Mouse (Mus musculus) limb, embryonic 12.5 days (tissue): ENCODE measurements around the gene Tmem198. TPM values are rescaled to one million over a fixed set of nuclear protein-coding genes. Genes with fewer than 3 reads are reported as not detected.

Experiments
- ATAC-seq: fragments of 200-750 bp; cut with Nextera tagmentation; 2 replicates; pipeline ENCODE4 v1.8.0; 2017; ENCODE audit warnings: low read depth, moderate TSS enrichment; ENCODE audit not compliant: insufficient number of reproducible peaks, insufficient read depth, low FRiP score, low TSS enrichment
- H3K27ac ChIP-seq: fragments of 300-500 bp; sonication (generic); 2 replicates; pipeline ENCODE4 v1.5.1; 2016; ENCODE audit warnings: mild to moderate bottlenecking, moderate library complexity
- H3K27me3 ChIP-seq: fragments of 300-500 bp; sonication (generic); 2 replicates; pipeline ENCODE4 v1.6.1; 2016; ENCODE audit warnings: mild to moderate bottlenecking, moderate library complexity
- H3K36me3 ChIP-seq: fragments of 300-500 bp; sonication (generic); 2 replicates; pipeline ENCODE4 v1.6.1; 2016; ENCODE audit warnings: mild to moderate bottlenecking, moderate library complexity
- H3K4me1 ChIP-seq: fragments of 300-500 bp; sonication (generic); replicated peaks from 2 replicates; pipeline ENCODE4 v1.6.1; 2016
- H3K4me2 ChIP-seq: fragments of 300-500 bp; sonication (generic); 2 replicates; pipeline ENCODE4 v1.6.1; 2016; ENCODE audit warnings: mild to moderate bottlenecking, moderate library complexity
- H3K4me3 ChIP-seq: fragments of 300-500 bp; sonication (generic); replicated peaks from 2 replicates; pipeline ENCODE4 v1.5.1; 2016; ENCODE audit warnings: mild to moderate bottlenecking
- H3K9ac ChIP-seq: fragments of 300-500 bp; sonication (generic); replicated peaks from 2 replicates; pipeline ENCODE4 v1.6.1; 2016; ENCODE audit warnings: mild to moderate bottlenecking, moderate library complexity
- H3K9me3 ChIP-seq: fragments of 300-500 bp; sonication (generic); 2 replicates; pipeline ENCODE4 v1.6.1; 2016; ENCODE audit warnings: mild to moderate bottlenecking, moderate library complexity
- WGBS: fragments of 180-500 bp; shearing (Covaris S2); methylation state at CpG from one replicate; pipeline ENCODE4 v1.1.7; 2016; 5-methylcytosine and 5-hydroxymethylcytosine counted together
- polyA plus RNA-seq: library from polyadenylated mRNA; unstranded; fragments of >200 nt; fragmentation: Nextera tagmentation; extraction: Ambion mirVana; gene quantifications from 2 replicates; pipeline ENCODE4 v1.2.1, GENCODE M21; 2016

Gene Tmem198
- polyA plus RNA-seq, 1 experiment from 2014 or later = 0.36 TPM

DNA sequence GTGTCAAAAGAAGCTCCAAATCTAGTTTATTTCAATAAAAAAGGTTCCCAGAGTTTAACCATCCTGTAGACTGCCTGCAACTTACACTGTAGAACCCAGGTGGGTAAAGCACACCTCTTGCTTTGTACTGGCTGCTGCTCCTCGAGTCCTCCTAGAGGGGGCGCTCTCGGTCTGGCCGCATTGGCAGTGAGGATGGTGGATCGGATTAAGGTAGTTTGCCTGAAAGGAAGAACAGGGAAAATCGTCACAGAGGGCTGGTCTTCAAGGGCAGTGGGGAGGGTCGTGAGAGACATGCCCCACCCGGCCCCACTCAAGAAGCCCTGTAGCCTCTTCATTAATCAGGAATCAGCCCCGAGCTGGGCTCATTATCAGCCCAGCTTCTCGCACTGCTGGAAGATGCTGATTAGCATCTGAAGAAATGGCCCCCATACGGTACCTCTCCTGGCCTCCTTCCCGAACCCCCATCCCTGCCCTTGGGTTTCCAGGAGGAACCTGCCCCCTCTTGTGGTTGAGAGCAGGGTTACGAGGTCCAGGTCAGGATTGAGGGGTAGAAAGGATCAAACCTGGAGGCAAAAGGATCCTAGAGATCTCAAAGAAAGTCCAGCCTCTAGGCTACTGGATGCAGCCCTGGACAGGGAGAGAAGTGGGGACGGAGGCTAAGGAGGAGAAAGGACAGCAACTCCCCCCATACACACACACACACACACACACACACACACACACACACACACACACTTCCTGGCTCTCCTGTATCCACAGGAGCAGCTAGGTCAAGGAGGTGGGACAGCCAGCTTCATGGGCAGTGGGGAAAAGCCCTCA is 22.4 kb upstream of the Tmem198 start:
- H3K4me3 ChIP-seq = no peak overlapping the region
- no peak overlapping the region for H3K9ac ChIP-seq
- peaks cover 85% of the 10 kb centered on the region for H3K27me3 ChIP-seq
- no peak for ATAC-seq
- WGBS = 6% methylated on average over 13 of the region's 14 CpGs
- no peaks in the 10 kb centered on the region for H3K9me3 ChIP-seq
- H3K36me3 ChIP-seq = no peaks in the 10 kb centered on the region
- no peak overlapping the region for H3K27ac ChIP-seq
- no peak overlapping the region for H3K4me2 ChIP-seq
- H3K4me1 ChIP-seq = peaks cover 64% of the 10 kb centered on the region

DNA sequence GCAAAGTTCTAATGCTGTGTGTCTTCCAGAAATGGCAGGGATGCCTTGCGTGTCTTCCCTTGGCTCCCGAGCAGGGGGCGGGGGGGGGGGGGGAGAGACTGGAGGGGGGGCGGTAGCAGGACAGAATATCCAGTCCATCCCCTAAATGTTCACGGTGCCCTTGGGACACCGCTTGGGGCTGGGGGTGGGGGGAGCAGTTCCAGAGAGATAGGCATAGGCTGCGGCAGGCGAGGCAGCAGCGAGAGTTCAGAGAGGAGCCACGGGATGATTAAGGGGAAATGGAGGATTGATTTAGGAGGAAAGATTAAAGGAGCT is 21.7 kb upstream of the Tmem198 start:
- no peak overlapping the region for H3K9ac ChIP-seq
- peaks cover 82% of the 10 kb centered on the region for H3K27me3 ChIP-seq
- WGBS = under 1% methylated on average over 10 of the region's 10 CpGs
- no peaks in the 10 kb centered on the region for H3K36me3 ChIP-seq
- H3K27ac ChIP-seq = no peak overlapping the region
- peaks cover 64% of the 10 kb centered on the region for H3K4me1 ChIP-seq
- no peaks in the 10 kb centered on the region for H3K9me3 ChIP-seq
- peak overlapping the region; percentile 60 for H3K4me2 ChIP-seq
- no peak for ATAC-seq
- H3K4me3 ChIP-seq = no peak overlapping the region

DNA sequence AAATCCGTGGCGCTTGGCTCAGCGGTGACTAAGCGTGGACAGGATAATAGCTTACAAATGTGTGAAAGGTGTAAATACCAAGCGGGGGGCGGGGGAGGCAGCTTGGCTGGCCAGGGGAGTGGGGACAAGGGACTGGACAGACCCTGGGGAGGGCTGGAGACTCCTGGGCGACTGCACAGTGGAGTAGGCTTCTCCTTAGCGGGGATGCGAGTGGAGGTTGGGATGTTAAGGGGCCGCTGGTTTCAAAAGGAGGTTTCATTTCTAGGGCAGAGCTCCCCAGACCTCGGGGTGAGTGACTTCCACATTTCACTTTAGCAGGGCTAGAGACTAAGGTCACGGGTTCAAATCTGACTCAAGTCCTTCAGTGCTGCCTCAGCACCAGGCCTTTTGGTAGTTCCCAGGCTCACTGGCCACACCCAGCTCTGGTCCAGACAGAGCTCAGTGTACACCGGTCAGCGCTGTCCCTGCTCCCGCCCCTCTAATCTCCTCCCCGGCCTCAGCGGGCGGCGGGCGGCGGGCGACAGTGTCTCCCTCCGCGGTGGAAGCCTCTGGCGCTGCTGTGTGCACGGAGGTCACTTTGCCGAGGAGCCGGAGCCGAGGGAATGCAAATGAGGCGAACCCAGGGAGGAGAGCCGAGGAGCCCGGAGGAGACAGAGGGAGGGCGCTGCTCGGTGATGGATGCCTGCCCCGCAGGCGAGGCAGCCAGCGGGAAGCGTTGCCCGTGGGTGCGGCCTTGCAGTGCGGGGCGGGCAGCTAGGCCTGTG is 21.1 kb upstream of the Tmem198 start:
- no peaks in the 10 kb centered on the region for H3K9me3 ChIP-seq
- ATAC-seq = 0 out of 2 replicates have a peak, but pooled peaks have one; percentile 11
- peak overlapping the region; percentile 48 for H3K9ac ChIP-seq
- H3K27ac ChIP-seq = no peak overlapping the region
- H3K27me3 ChIP-seq = peaks cover 77% of the 10 kb centered on the region
- 2% methylated on average over 42 of the region's 42 CpGs for WGBS
- H3K4me2 ChIP-seq = peak overlapping the region; percentile 60
- no peaks in the 10 kb centered on the region for H3K36me3 ChIP-seq
- H3K4me1 ChIP-seq = peaks cover 60% of the 10 kb centered on the region
- H3K4me3 ChIP-seq = peak overlapping the region; percentile 35

- WGBS = 12% methylated on average over 23 of the region's 23 CpGs
- H3K36me3 ChIP-seq = no peaks in the 10 kb centered on the region
- no peak overlapping the region for H3K27ac ChIP-seq
- peak overlapping the region; percentile 48 for H3K9ac ChIP-seq
- peak overlapping the region; percentile 60 for H3K4me2 ChIP-seq
- H3K4me1 ChIP-seq = peaks cover 52% of the 10 kb centered on the region
- peaks cover 70% of the 10 kb centered on the region for H3K27me3 ChIP-seq
- ATAC-seq = no peak
- H3K4me3 ChIP-seq = peak overlapping the region; percentile 35
- H3K9me3 ChIP-seq = no peaks in the 10 kb centered on the region
Measured at GRCm38 (mm10) chr1:75458789-75459684, 20.3 kb upstream of the Tmem198 start.

DNA sequence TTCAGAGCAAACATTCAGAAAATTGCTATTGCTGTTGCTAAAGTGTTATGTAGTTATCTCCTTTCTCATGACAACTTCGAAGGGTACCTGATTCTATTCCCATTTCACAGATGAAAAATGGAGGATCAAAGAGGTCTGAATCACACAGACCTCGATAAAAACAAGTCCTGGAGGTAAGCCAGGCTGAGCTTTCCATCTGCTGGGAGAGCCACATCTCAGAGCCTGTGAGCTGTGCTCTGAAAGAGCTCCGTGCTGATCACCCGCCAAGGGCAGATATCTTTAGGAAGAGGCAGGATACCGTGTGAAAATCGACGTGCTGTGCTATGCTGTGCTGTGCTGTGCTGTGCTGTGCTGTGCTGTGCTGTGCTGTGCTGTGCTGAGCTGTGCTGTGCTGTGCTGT is 19.0 kb upstream of the Tmem198 start:
- H3K4me1 ChIP-seq = peaks cover 41% of the 10 kb centered on the region
- no peak for ATAC-seq

GRCm38 (mm10) chr1:75462636-75463035 is 16.7 kb upstream of the Tmem198 start:
- Histone ChIP-seq H3K4me2 (no peak overlapping the region), H3K4me1 (peaks cover 24% of the 10 kb centered on the region), H3K27ac (no peak overlapping the region), H3K9me3 (no peaks in the 10 kb centered on the region), H3K36me3 (no peaks in the 10 kb centered on the region), H3K4me3 (no peak overlapping the region), H3K9ac (no peak overlapping the region), H3K27me3 (peaks cover 55% of the 10 kb centered on the region)
- 19% methylated on average over 1 of the region's 1 CpGs for WGBS
- ATAC-seq = no peak

More for the DNA sequence above, 19.0 kb upstream of the Tmem198 start:
- Histone ChIP-seq H3K36me3 (no peaks in the 10 kb centered on the region), H3K9me3 (no peaks in the 10 kb centered on the region), H3K9ac (no peak overlapping the region), H3K27me3 (peaks cover 69% of the 10 kb centered on the region), H3K4me3 (no peak overlapping the region), H3K4me2 (no peak overlapping the region), H3K27ac (no peak overlapping the region)
- WGBS = 80% methylated on average over 7 of the region's 7 CpGs

DNA sequence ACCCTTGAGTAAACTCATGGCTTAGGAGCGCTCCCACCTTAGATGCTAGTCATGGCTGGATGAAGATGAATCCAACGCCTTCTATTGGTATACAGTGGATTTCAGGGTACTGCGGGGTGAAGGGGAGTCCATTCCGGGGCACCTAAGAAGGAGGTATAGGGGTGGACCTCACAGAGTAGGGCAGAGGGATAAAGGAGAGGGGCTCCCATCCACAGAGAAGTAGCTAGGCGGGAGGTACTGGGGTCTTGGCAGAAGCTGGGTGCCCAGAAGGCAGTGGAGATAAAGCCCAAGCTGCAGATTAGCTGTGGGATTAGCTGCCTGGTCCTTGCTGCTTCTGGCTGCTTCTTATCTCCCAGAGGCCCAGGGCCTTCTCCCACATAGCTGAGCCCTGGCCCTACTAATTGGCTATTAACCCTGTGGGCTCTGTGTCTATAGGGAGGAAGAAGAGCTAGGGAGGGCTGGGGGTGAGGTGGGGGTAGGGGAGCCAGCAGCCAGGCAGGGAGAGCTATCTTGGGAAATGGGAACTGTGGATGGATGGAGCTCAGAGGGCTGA is 15.6 kb upstream of the Tmem198 start:
- H3K36me3 ChIP-seq = no peaks in the 10 kb centered on the region
- no peak overlapping the region for H3K4me2 ChIP-seq
- H3K27ac ChIP-seq = no peak overlapping the region
- no peaks in the 10 kb centered on the region for H3K9me3 ChIP-seq
- peaks cover 13% of the 10 kb centered on the region for H3K4me1 ChIP-seq
- ATAC-seq = no peak
- 75% methylated on average over 5 of the region's 5 CpGs for WGBS
- peaks cover 50% of the 10 kb centered on the region for H3K27me3 ChIP-seq
- H3K4me3 ChIP-seq = no peak overlapping the region
- no peak overlapping the region for H3K9ac ChIP-seq

- Histone ChIP-seq H3K27me3 (peaks cover 37% of the 10 kb centered on the region), H3K36me3 (peaks cover 5% of the 10 kb centered on the region; the same call in 1 of the 2 replicates), H3K4me2 (peak overlapping the region; percentile 29; the same call in 1 of the 2 replicates), H3K9ac (0 out of 2 replicates have a peak overlapping the region, but pooled peaks have one; percentile 24), H3K4me1 (0 out of 2 replicates have a peak, but pooled peaks cover 4% of the 10 kb centered on the region), H3K27ac (no peak overlapping the region), H3K9me3 (no peaks in the 10 kb centered on the region), H3K4me3 (no peak overlapping the region)
- WGBS = 6% methylated on average over 14 of the region's 14 CpGs
- ATAC-seq = peak; percentile 69
Measured at GRCm38 (mm10) chr1:75467215-75467927, 12.0 kb upstream of the Tmem198 start.

GRCm38 (mm10) chr1:75469287-75469825 is 10.0 kb upstream of the Tmem198 start:
- no peaks in the 10 kb centered on the region for H3K9me3 ChIP-seq
- no peak overlapping the region for H3K27ac ChIP-seq
- WGBS = 78% methylated on average over 17 of the region's 17 CpGs
- peaks cover 24% of the 10 kb centered on the region for H3K36me3 ChIP-seq
- H3K9ac ChIP-seq = no peak overlapping the region; the same call in 1 of the 2 replicates
- peaks cover 11% of the 10 kb centered on the region; the same call in 1 of the 2 replicates for H3K4me1 ChIP-seq
- no peak for ATAC-seq
- no peak overlapping the region for H3K4me2 ChIP-seq
- H3K4me3 ChIP-seq = no peak overlapping the region
- H3K27me3 ChIP-seq = peaks cover 33% of the 10 kb centered on the region

- peaks cover 26% of the 10 kb centered on the region for H3K27me3 ChIP-seq
- H3K36me3 ChIP-seq = peaks cover 49% of the 10 kb centered on the region
- H3K4me3 ChIP-seq = no peak overlapping the region
- H3K4me2 ChIP-seq = no peak overlapping the region
- H3K4me1 ChIP-seq = peaks cover 33% of the 10 kb centered on the region
- WGBS = 94% methylated on average over 11 of the region's 11 CpGs
- no peaks in the 10 kb centered on the region for H3K9me3 ChIP-seq
- no peak overlapping the region for H3K27ac ChIP-seq
- H3K9ac ChIP-seq = no peak overlapping the region
- no peak for ATAC-seq
Measured at GRCm38 (mm10) chr1:75476441-75476840, 2.9 kb upstream of the Tmem198 start.
